Mouse (Mus musculus) cerebellum, adult 9-10 months (tissue): ENCODE results near the gene Myh3.
A peak's percentile ranks its signal among the peaks of the same experiment; 100 is the strongest.

ENCODE experiments used
- DNase-seq: peaks from one replicate; pipeline ENCODE4 v3.0.0; 2022

The Myh3 gene

DNA sequence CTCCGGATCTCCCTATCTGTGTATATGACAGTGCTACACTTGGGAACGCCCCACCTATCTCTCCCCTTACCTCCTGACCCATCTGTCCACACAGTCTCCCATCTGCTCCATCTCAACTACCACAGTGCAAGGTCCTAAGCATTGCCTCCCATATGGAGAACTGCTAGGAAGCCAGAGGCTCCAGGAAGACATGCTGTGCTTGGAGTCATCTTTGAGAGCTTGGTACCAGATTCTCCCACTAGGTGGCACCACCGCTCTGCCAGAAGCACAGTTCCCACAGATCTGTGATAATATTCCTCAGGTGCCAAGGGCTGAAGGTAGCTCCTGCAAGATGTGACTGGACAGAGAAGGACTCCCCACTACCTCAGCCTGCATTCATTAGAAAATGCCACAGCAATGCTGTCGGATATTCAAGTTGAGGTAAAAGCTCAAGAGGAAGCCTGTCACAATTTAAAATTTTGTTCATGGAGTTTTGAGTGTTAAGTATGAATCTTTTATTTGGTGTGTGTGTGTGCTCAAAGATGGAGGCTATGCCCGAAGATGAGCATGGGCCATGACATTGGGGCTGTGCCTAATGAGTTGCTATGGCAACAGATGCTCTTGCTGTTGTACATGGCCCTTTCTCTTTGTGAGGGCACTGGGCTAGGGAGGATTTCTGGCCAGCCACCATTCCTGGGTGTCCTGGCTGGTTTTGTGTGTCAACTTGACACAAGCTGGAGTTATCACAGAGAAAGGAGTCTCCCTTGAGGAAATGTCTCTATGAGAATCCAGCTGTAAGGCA, 32.3 kb downstream of the Myh3 start:
- peak; percentile 97 for DNase-seq

DNA sequence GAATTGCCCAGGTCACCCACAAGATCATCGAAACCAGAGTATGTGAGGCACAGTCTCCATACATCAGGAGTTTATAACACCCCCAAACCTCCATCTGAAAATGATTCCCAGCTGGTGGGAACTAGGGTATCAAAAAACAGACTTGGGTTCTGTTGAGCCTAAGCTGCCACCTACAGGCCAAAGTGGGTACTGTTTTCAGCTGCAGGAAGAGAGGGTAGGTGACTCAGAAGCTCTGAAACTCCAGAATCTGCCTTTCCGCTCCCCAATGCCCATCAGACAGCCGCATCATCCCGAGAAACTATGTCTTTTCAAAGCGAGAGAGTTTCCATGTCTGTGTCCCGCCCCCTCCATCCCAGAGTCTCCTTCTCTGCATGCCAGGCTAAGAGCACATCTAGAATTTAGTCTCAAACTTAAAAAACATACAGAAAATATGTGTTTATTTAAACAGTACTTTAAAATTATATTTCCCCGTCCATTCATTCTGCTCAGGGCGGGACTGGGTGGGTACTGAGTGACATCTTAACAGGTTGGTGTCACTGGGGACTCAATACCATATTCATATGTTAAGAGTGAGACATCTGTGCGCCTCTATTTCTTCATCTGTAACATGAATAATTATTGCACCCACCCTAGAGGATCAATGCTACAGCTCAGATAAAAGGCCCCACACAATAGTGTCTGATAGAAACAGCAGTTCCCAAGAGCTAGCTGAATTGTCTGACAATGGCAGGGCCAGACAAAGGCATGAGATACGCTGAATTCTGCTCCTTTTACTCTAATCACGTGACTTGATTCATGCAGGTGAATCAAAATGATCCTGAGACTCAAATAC, 34.1 kb downstream of the Myh3 start:
- peak; percentile 49 for DNase-seq

DNA sequence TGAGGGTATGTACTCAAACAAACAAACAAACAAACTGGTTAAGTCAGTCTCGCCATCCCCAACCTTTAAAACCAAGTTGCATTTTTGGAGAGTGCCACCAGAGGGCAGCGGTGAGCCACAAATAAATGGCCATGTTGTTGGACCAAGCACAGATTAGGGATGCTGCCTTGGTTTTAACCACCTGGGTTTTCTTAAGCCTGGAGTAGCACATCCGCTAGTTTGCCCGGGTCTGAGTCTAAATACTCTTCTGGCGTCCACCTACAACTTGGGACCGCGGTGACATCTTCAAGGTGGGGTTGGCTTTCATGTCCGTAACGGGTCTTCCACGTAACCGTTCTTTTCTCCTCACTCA, 34.7 kb downstream of the Myh3 start:
- peak; percentile 74 for DNase-seq

DNA sequence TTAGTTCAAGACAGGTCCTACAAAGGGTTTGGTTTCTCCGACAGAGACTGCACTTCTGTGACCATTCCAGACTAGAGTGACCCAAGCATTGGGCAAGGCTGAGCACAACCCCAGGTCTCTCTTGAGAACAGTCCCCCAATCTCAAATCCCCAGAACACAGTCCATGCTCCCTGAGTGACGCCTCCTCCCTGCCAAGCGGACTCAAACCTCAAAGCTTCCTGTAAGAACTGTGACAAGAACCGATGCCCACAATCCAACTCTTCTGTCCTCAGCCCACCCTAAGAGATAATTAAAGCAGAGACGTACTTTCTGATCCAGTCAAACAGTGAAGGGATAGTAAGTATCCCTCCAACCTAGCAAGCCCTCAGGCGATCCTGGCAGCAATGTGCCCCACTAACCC, 35.3 kb downstream of the Myh3 start:
- DNase-seq: no peak

DNA sequence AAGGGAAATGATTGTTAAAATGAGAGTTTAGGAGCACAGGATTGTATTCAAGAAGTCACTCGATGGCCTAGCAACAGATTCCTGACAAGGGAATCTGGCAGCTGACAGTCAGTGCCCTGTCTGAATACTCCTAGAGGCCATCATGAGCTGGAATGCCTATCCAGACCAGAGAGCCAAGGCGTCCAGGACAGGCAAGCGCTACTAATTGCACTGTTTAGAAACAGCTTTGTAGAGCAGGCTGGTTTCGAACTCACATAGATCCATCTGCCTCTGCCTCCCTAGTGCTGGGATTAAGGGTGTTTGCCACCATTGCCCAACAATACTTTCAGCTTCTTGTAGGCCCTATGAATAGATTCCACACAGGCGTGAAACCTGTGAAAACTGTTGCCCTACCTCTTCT, 36.2 kb downstream of the Myh3 start:
- DNase-seq: no peak

DNA sequence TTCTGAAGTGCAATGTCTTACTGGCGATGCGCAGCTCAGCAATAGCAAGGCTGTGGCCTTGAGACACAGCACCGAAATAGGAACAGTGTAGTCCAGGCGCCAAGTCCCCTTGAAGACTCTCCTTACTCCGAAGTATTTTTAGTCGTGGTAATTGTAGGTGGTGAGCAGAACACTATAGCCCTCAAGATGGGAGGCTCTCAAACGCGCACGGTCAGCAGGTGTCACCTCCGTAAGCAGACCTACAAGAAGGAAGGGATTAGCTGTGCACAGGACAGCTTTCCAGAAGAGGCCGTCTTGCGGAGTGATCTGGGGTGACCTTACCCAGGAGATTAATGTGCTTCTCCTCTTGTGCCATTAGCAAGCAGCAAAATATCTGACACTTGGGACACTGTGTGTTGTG, 36.8 kb downstream of the Myh3 start:
- no peak for DNase-seq

DNA sequence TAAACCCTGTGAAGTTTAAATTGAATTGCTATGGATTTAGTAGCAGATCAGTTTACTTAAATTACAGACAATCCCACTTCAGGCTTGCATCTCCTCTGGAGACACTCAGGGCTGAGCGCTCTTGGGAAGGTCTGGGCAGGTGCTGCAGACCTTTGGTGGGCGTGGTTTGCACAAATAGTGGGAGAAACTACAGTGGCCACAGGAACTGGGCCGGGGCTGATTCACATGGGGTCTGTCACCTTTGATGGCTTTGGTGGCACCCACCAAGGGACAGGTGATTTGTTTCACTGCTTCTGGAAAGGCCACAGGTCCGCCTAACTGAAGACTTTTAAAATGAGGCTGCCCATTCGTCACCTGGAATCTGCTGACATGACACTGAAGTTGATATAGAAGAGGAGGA, 38.6 kb downstream of the Myh3 start:
- no peak for DNase-seq

DNA sequence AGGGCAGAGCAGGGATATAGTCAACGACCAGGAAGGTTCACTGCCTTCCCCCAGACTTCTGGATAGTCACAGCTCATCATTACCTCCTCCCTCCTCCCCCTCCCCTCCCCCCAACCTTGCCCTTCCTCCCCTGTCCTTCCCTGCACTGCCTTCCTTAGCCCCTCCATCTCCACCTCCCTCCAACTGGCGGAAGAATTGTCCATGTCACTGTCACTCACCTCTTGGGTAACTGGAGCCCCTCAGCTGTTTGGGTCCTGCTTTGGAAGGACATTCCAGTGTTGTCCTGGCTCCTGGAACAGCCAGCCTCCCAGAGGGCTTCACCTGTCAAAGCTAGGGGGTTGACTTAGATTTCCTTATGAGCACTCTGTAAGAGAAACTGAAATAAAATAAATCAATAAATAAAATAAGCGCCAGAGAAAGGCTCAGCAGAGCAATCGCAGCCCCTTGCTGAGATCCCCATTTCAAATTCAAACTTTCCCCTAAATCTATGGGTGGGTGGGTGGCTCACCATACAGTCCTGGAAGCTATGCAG, 41.5 kb downstream of the Myh3 start:
- DNase-seq: no peak

DNA sequence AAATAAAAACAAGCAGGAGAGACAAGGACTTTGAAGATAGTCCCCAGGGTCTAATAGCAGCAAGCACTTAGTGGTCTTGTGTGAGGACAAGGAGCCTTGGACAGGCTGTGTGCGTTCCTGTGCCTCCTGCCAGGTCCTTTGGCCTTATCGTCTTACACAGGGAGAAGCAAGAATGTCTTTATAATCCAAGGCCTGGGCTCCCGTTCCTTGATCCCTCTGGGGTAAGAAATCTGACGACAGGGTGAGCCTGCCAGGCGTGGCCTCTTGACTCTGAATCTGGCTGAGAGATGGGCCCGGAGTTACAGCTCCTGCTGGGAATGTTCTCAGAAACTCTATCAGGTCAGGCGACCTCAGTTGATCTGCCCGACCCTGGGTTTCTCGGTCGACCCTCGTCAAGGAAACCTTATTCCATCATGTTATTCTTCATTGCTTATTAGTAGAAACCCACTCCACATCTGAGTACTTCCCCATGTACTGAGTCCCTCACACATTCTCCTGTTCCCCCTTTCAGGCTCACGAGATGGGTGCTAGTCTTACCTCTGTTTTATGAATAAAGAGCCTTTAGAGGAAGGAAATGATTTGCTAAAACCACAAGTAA, 42.7 kb downstream of the Myh3 start:
- no peak for DNase-seq

DNA sequence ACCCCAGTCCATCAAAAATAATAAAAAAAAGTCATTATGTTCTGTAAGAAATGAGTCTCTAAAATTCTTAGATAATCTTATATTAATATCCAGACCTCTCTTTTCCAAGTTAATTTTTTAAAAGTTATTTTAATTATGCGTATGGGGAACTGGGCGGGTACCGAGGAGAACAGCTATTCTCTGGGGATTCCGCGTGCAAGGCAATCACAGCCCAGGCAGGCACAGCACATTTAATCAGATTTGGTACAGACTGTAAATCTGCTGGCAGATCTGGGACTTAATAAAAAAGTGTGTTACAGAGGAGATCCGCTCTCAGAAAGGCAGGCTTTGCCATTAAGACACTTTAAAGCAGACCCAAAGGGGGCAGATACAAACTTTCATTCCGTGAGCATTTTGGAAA, 46.8 kb downstream of the Myh3 start:
- DNase-seq: no peak

DNA sequence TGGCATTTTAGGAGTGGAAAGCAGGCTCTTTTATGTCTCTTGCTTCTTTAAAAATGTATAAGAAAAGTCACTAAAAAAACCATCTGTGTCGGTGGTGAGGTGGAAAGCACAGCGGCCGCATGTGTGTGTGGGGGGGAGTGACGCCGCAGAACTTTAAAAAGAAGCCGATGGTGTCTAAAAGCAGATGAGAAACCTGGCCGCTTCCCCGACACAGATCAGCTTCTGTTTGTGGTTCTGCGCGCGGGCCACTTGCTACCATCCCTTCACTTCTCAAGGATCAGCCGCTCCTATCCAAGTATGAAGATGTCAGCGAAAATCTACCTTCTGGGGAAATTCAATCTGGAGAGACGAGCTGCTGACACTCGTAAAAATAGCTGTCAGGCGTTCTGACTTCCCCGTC, 47.3 kb downstream of the Myh3 start:
- DNase-seq: no peak

DNA sequence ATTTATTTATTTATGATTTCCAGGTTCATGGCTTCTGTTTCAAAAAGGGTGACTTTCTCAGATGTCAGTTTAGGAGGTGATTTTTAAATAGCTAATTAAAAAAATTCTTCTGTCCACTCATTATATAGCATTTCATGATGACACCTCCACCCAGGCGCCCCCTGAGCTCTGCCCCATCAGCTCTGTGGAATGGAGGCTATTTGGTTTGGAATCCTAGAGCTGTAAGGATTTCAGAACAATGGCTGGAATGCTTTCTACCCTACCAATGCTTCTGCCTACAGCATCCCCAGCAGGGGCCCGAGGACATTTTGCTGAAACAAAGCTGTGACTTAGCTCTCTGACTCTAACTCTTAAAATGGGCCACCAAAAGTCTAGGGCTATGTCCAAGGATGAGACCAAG, 55.4 kb downstream of the Myh3 start:
- no peak for DNase-seq

DNA sequence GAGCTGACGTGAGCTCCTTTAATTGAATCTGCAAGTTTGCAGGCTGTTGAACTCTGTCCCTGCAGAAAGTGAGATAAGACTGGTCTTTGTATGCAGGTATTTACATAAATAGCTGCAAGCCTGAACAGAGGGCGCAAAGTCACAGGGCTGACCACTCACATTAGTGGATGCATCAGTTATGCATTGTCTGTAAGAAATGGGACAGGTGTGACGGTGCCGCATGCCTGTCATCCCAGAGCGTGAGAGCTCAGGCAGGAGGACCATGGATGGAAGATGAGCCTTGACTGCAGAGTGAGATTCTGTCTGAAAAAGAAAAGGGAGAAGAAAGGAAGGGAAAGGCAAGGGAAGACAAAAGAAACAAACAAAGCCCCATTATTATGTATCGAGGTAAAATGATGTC, 56.6 kb downstream of the Myh3 start:
- DNase-seq: no peak

DNA sequence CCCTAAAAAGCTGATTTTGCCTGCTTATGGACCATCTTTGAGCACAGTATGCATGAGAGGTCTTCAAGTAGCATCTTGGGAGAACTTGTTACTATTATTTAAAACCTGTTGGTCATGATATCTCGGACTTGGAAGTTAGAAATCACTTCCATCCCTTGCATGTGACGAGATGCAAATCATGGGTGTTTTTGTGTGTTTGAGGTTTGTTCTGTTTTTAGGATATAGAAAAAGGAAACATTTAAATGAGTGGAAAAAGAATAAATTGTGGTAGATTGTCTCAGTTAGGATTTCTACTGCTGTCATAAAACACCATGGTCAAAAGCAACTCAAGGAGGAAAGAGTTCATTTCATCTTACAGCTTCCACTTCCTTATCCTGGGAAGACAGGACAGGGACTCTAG, 57.4 kb downstream of the Myh3 start:
- no peak for DNase-seq

DNA sequence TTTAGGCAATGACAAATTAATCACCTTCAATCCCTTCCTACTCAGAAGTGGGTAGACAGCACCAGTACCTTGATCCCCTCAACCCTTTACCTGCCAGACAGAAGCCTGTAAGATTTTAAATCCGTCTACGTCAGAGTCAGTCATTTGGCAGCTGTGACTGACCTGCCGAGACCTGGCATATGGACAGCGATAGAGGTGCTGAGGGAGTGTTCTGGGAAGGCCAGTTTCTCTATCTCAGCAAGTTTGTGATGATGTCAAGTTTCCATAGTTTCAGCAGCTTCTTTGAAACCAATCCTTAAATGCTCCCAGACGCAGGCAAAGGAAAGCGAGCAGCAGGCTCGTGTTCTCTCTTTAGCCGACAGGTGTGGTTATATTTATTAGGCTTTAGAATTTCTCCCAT, 61.5 kb downstream of the Myh3 start:
- no peak for DNase-seq

DNA sequence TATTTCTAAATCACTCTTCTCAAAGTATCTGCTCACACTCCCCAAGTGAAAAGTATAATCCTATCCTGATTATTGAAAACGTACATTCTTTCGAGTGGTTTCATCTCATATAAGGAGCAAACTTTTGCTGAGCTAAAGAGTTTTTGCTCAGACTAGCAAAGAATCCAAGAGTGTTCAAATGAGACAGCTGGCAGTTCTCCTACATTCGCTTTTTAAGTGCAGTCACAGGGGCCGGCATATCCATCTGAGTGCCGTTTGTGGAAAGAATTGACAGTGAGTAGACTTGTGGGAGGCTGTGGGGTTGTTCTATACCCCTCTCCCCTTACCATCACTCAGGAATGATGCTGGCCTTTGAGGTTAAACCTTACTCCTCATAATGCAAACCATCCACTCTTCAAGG, 62.1 kb downstream of the Myh3 start:
- DNase-seq: no peak

DNA sequence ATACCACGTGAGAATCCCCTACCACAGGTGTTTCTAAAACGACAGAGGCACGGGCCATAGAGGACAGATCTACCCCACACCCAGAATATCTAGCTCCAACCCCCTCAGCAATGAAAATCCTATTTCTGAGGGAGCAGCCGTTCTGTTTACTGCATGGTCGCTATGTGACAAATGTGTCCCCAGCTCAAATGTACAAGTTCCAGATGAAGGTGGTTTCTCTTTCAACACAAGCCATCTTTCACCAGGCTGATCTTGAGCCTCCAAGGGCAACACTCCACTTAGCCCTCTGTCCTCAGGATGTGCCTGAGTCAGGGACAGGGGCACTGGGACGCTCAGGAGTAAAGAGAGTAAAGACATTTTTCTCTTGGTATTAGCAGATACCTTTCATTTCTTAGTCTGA, 62.9 kb downstream of the Myh3 start:
- no peak for DNase-seq

DNA sequence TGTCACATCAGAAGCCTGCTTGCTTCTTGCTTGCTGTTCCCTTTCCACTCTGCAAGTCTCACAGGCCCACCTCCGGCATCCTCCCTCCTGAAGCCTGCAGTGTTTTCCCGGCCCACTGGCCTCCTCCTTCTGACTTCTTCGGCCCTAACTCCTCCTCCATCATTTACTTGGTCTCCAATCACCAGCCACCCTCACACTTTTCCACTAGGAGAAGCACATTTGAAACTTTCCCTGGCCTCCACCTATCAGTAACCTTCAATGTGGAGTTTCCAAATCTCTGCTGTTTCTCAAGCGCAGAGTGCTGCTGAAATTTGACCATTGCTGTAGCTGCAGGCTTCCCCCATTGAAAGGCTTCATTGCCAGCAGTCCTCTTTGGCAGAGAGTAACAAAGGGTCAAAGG, 63.9 kb downstream of the Myh3 start:
- DNase-seq: no peak

DNA sequence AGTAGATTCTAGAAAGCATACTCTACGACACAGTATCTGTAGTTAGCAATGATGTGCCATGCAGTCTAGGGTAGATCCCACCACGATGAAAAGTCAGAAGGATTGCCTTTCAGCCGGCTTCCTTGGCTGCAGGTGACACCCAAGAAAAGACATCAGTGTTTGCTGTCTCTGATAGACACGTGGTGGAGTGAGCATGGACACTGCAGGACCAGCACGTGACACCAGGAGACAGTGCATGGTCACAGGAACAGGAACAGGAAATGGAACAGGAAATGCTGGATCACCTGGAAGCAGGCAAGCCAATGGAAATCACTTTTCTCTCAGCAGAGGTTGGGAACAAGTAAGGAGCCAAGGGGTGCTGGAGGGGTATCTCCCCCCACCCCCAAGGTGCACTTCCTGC, 65.0 kb downstream of the Myh3 start:
- DNase-seq: no peak

DNA sequence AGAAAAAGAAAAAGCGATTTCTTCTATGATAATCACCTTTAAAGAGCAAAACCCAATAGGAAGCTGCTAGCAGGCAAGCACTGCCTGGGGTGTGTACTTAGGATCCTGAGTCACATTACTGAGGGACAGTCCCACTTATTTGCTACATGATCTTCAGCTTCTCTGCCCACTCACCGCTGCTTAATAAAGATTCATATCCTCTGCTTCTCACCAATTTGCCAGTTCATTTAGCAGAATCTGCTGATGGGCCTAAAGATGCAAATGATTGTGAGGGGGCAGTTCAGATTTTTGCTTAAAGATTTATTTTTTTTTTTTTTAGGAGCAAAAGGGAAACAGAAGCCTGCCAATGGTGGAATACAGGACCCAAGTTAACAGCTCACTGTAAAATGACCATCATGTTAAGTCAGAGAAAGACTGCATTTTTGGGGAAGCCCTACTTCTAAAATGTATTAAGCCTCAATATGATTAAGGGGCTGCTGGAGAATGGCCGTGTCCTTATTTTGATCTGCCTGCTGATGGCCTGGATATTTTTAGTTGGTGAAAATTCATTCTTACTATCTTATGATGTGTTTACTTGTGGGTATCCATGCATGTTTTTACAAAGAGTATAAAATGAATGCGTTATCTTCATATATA, 65.9 kb downstream of the Myh3 start:
- DNase-seq: no peak

DNA sequence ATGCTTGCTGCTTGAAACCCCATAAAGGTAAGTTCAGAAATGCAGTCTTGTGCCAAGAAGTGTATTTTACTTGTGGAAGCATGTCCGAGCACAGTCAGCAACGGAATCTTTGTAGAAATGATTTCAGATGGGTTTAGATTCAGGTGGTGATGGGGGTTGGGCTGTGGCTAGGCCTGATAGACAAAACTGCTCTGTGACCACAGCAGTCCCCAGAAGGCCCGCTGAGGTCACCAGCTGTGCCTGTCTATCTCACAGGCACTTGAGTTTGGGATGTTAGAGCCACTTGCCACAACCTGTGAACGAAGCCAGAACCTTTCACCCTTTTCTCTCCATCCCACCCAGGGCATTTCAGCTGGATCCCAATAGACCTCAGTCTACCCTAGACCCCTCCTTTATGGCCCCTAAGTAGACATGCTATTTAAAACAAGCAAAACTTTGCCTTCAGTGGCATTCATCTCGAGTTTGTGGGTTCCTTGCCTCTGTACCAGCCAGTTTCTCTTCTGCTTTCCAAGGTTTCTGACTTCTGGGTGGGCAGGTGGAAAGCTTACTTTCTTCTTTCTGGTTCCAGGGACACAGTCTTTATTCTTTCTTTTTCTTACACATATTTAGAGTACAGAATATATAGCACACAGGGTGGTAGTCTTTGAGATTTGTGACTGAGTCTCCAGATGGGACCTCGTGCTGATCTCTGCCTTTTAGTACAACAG, 66.6 kb downstream of the Myh3 start:
- no peak for DNase-seq

DNA sequence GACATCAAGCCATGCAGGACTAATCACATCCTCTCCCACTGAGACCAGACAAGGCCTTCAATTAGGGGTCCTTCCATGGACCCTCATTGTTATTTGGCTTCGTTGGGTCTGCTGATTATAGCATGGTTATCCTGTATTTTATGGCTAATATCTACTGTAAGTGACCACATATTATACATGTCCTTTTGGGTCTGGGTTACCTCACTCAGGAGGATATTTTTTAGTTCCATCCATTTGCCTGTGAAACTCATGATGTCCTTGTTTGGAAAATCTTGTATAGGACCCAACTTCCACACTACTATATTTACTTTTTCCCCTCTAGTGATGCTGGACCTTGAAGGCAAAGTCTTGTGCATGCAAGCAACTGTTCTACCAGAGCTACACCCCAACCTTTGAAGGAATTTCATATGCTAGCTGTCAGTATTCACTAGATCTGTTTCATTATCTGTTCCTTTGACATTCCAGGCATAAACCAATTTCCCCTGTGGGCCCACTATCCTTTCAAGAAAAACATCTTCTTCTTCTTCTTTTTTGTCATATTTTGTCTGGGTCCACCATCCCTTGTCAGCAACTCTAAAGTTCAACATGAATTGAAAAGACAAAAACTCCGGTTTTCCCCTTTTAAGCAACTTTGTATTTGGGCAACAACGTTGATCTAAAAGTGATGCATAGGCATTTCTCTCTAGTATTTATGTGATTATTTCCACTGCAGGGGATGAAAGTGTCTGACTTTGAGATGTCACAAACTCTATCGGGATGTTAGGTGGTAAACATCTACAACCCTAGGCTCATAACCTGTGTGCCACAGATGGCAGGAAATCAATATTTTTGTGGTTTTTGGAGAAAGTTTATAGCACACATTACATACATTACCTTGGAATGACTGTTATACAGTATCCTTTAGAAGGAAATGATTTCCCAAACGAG, 67.6 kb downstream of the Myh3 start:
- DNase-seq: no peak
